ENCODE assay signal across 21 mouse cellular contexts in genomic region chr5:107133336-107133735, GRCm38 (mm10).
"Had no signal": no experiment of that assay in that cellular context is flagged by ENCODE, and none has a peak within 500 bp of the region (broad histone marks: within the 10 kb centered on the region; RNA-seq: fewer than 3 reads in every experiment).

No protein-coding gene starts in this region.

- H3K36me3 ChIP-seq: midbrain, embryonic 12.5 days had no signal

- H3K9ac ChIP-seq: liver, embryonic 15.5 days; liver, postnatal 0 days; lung, embryonic 15.5 days; midbrain, embryonic 12.5 days; neural tube, embryonic 13.5 days; neural tube, embryonic 15.5 days had no signal

- H3K4me3 ChIP-seq: liver, embryonic 15.5 days; lung, embryonic 15.5 days; midbrain, embryonic 10.5 days; midbrain, embryonic 12.5 days; myocyte; neural tube, embryonic 13.5 days; neural tube, embryonic 15.5 days had no signal

- H3K4me1 ChIP-seq: liver, embryonic 15.5 days; lung, embryonic 15.5 days; midbrain, embryonic 12.5 days; neural tube, embryonic 13.5 days; neural tube, embryonic 15.5 days had no signal

- ATAC-seq: liver, postnatal 0 days; lung, postnatal 0 days; midbrain, embryonic 16.5 days had no signal

- DNase-seq: liver, postnatal 0 days; lung, adult 2 months; lung, postnatal 14 days; lung, postnatal 36 days; midbrain, embryonic 14.5 days; retina, postnatal 1 day; right cerebral cortex, postnatal 25 days; right cerebral cortex, postnatal 4 days; thymus, adult 18-20 months; thymus, postnatal 14 days; thymus, postnatal 36 days had no signal

- H3K27me3 ChIP-seq: liver, embryonic 15.5 days; lung, embryonic 15.5 days; midbrain, embryonic 12.5 days; neural tube, embryonic 13.5 days; neural tube, embryonic 15.5 days had no signal

- H3K9me3 ChIP-seq: liver, embryonic 15.5 days; lung, embryonic 15.5 days; midbrain, embryonic 10.5 days; midbrain, embryonic 12.5 days; neural tube, embryonic 13.5 days; neural tube, embryonic 15.5 days had no signal

- H3K27ac ChIP-seq: liver, embryonic 15.5 days; lung, embryonic 15.5 days; macrophage; midbrain, embryonic 10.5 days; midbrain, embryonic 12.5 days; neural tube, embryonic 13.5 days; neural tube, embryonic 15.5 days had no signal

- H3K4me2 ChIP-seq: liver, embryonic 15.5 days; lung, embryonic 15.5 days; midbrain, embryonic 12.5 days; neural tube, embryonic 13.5 days; neural tube, embryonic 15.5 days had no signal
